10 mouse cellular contexts compared by ENCODE assay signal in genomic region chr13:62980131-62980530, GRCm38 (mm10). TPM values are rescaled to one million over a fixed set of nuclear protein-coding genes. Genes with fewer than 3 reads are reported as not detected.
A peak's percentile ranks its signal among the peaks of the same experiment; 100 is the strongest.
DNase-seq lines count a peak whose midpoint lies in the region; ATAC-seq and TF ChIP-seq lines count a peak whose summit lies in the region.
"Had no signal": no experiment of that assay in that cellular context is flagged by ENCODE, and none has a peak within 500 bp of the region (broad histone marks: within the 10 kb centered on the region; RNA-seq: fewer than 3 reads in every experiment).

No protein-coding gene starts in this region.

- no peak for DNase-seq in embryonic facial prominence, embryonic 10.5 days (ENCODE audit: low spot score)
- DNase-seq in hindbrain, postnatal 0 days (ENCODE audit: low spot score), result peak; percentile 26
- DNase-seq in right cerebral cortex, adult 18-20 months, result peak; percentile 23
- no peak for DNase-seq in right cerebral cortex, postnatal 25 days
- no peak for DNase-seq in natural killer cell, adult 2 months (ENCODE audit: low spot score in 2 of 2)
- no peak for DNase-seq in layer of hippocampus, adult 8-10 months (ENCODE audit: low spot score in 2 of 2)
- DNase-seq: spleen, adult 18-20 months had no signal

- no peak overlapping the region for H3K4me2 ChIP-seq in embryonic facial prominence, embryonic 13.5 days
- no peak overlapping the region for H3K4me2 ChIP-seq in hindbrain, postnatal 0 days (ENCODE audit: low read depth, low read length)
- H3K4me2 ChIP-seq in hindbrain, embryonic 13.5 days, result no peak overlapping the region

- no peak overlapping the region for H3K4me3 ChIP-seq in embryonic facial prominence, embryonic 13.5 days
- H3K4me3 ChIP-seq in embryonic facial prominence, embryonic 10.5 days, result no peak overlapping the region
- no peak overlapping the region for H3K4me3 ChIP-seq in hindbrain, postnatal 0 days (ENCODE audit: low read length)
- H3K4me3 ChIP-seq in hindbrain, embryonic 13.5 days, result no peak overlapping the region
- H3K4me3 ChIP-seq: megakaryocyte, embryonic 14.5 days had no signal

- no peaks in the 10 kb centered on the region; the same call in 1 of the 2 replicates for H3K9me3 ChIP-seq in embryonic facial prominence, embryonic 13.5 days
- 0 out of 2 replicates have a peak, but pooled peaks cover 2% of the 10 kb centered on the region for H3K9me3 ChIP-seq in embryonic facial prominence, embryonic 10.5 days
- H3K9me3 ChIP-seq in hindbrain, postnatal 0 days (ENCODE audit: low read length), result no peaks in the 10 kb centered on the region
- H3K9me3 ChIP-seq in hindbrain, embryonic 13.5 days, result no peaks in the 10 kb centered on the region
- H3K9me3 ChIP-seq: megakaryocyte, embryonic 14.5 days had no signal

- no peaks in the 10 kb centered on the region for H3K36me3 ChIP-seq in embryonic facial prominence, embryonic 13.5 days
- no peaks in the 10 kb centered on the region for H3K36me3 ChIP-seq in embryonic facial prominence, embryonic 10.5 days (replicated peaks)
- H3K36me3 ChIP-seq in hindbrain, postnatal 0 days (ENCODE audit: insufficient read depth, low read length), result no peaks in the 10 kb centered on the region
- H3K36me3 ChIP-seq in hindbrain, embryonic 13.5 days, result no peaks in the 10 kb centered on the region

- ATAC-seq in embryonic facial prominence, embryonic 13.5 days (ENCODE audit: insufficient number of reproducible peaks, insufficient read depth, low FRiP score, low TSS enrichment, low read depth), result no peak
- no peak for ATAC-seq in hindbrain, postnatal 0 days
- no peak for ATAC-seq in hindbrain, embryonic 13.5 days (ENCODE audit: low FRiP score)

- TF ChIP-seq CTCF in hindbrain, postnatal 0 days (IDR thresholded peaks at IDR 0.05; ENCODE audit: low read depth), result no peak

- H3K4me1 ChIP-seq in embryonic facial prominence, embryonic 13.5 days, result peaks cover 28% of the 10 kb centered on the region
- peaks cover 21% of the 10 kb centered on the region for H3K4me1 ChIP-seq in embryonic facial prominence, embryonic 10.5 days
- H3K4me1 ChIP-seq in hindbrain, postnatal 0 days (ENCODE audit: insufficient read depth, low read length), result peaks cover 4% of the 10 kb centered on the region; the same call in 1 of the 2 replicates
- H3K4me1 ChIP-seq in hindbrain, embryonic 13.5 days (replicated peaks), result peaks cover 10% of the 10 kb centered on the region

- H3K9ac ChIP-seq in embryonic facial prominence, embryonic 13.5 days, result no peak overlapping the region
- H3K9ac ChIP-seq in hindbrain, postnatal 0 days (replicated peaks; ENCODE audit: low read length), result no peak overlapping the region
- no peak overlapping the region for H3K9ac ChIP-seq in hindbrain, embryonic 13.5 days

- 67% methylated on average over 2 of the region's 2 CpGs for WGBS in embryonic facial prominence, embryonic 13.5 days
- WGBS in embryonic facial prominence, embryonic 10.5 days, result 86% methylated on average over 2 of the region's 2 CpGs
- WGBS in hindbrain, postnatal 0 days, result 47% methylated on average over 2 of the region's 2 CpGs
- 93% methylated on average over 2 of the region's 2 CpGs for WGBS in hindbrain, embryonic 13.5 days

- H3K27ac ChIP-seq in embryonic facial prominence, embryonic 13.5 days, result peak overlapping the region; percentile 19; the same call in 1 of the 2 replicates
- H3K27ac ChIP-seq in embryonic facial prominence, embryonic 10.5 days (replicated peaks), result no peak overlapping the region
- H3K27ac ChIP-seq in hindbrain, postnatal 0 days, result no peak overlapping the region
- no peak overlapping the region for H3K27ac ChIP-seq in hindbrain, embryonic 13.5 days

- H3K27me3 ChIP-seq in embryonic facial prominence, embryonic 13.5 days, result no peaks in the 10 kb centered on the region
- H3K27me3 ChIP-seq in embryonic facial prominence, embryonic 10.5 days (replicated peaks; ENCODE audit: low read depth, poor library complexity, severe bottlenecking), result no peaks in the 10 kb centered on the region
- no peaks in the 10 kb centered on the region for H3K27me3 ChIP-seq in hindbrain, postnatal 0 days (ENCODE audit: insufficient read depth, low read length)
- no peaks in the 10 kb centered on the region for H3K27me3 ChIP-seq in hindbrain, embryonic 13.5 days
- H3K27me3 ChIP-seq: megakaryocyte, embryonic 14.5 days had no signal

RNA-seq across cellular contexts. Expression of gene 2010111I01Rik, which starts 15.4 kb away (rescaled TPM):
- 219 and 254 TPM in 2 replicates for polyA plus RNA-seq in embryonic facial prominence, embryonic 13.5 days (2015; fragmentation: Nextera tagmentation; extraction: Ambion mirVana)
- polyA plus RNA-seq in embryonic facial prominence, embryonic 10.5 days (2016; fragmentation: Nextera tagmentation; extraction: Ambion mirVana), result 67.1 and 88.8 TPM in 2 replicates
- total RNA-seq in hindbrain, postnatal 0 days (2014; rRNA removed), result 29.8 and 35.3 TPM in 2 replicates
- 15.9 and 18.6 TPM in 2 replicates for polyA plus RNA-seq in hindbrain, postnatal 0 days (2015; fragmentation: Nextera tagmentation; extraction: Ambion mirVana)
- polyA plus RNA-seq in hindbrain, embryonic 13.5 days (2015; fragmentation: Nextera tagmentation; extraction: Ambion mirVana), result 35.7 and 36.5 TPM in 2 replicates
- total RNA-seq in layer of hippocampus, adult 8-10 months (2022), result 100 to 1,000 TPM in 1 of 4 experiments, 10 to 100 TPM in 3; 91.6 to 105 (median 95.4) TPM

Comparison
In these comparisons a context has a peak if more than half of its experiments do, and no peak if none do; other contexts are left out.
1. DNase-seq: peak in hindbrain, postnatal 0 days (single experiment) and right cerebral cortex, adult 18-20 months (single experiment); none in embryonic facial prominence, embryonic 10.5 days (single experiment), right cerebral cortex, postnatal 25 days (single experiment), natural killer cell, adult 2 months (0 of 2) and layer of hippocampus, adult 8-10 months (0 of 2).